Mouse (Mus musculus) hindbrain, postnatal 0 days (tissue): ENCODE measurements around the gene Fmn2. TPM values are rescaled to one million over a fixed set of nuclear protein-coding genes. Genes with fewer than 3 reads are reported as not detected.

Experiments used
- ATAC-seq: fragments of 200-750 bp; cut with Nextera tagmentation; 2 replicates; pipeline ENCODE4 v1.8.0; 2017; ENCODE audit warnings: mild to moderate bottlenecking, moderate TSS enrichment, moderate library complexity
- DNase-seq: peaks from one replicate; pipeline ENCODE4 v3.0.0-alpha.2; 2015; ENCODE audit warnings: low spot score
- H3K27ac ChIP-seq: fragments of 300-500 bp; sonication (generic); 2 replicates; pipeline ENCODE4 v1.5.1; 2014; ENCODE audit warnings: mild to moderate bottlenecking
- H3K27me3 ChIP-seq: fragments of 300-500 bp; sonication (generic); 2 replicates; pipeline ENCODE4 v1.6.1; 2014; ENCODE audit warnings: low read length, mixed read lengths; ENCODE audit not compliant: insufficient read depth
- H3K36me3 ChIP-seq: fragments of 300-500 bp; sonication (generic); 2 replicates; pipeline ENCODE4 v1.6.1; 2014; ENCODE audit warnings: low read length, mixed read lengths; ENCODE audit not compliant: insufficient read depth
- H3K4me1 ChIP-seq: fragments of 300-500 bp; sonication (generic); 2 replicates; pipeline ENCODE4 v1.6.1; 2014; ENCODE audit warnings: antibody characterized with exemption, low read length, mixed read lengths; ENCODE audit not compliant: insufficient read depth
- H3K4me2 ChIP-seq: fragments of 300-500 bp; sonication (generic); 2 replicates; pipeline ENCODE4 v1.6.1; 2014; ENCODE audit warnings: low read depth, mild to moderate bottlenecking, low read length, moderate library complexity, mixed read lengths
- H3K4me3 ChIP-seq: fragments of 300-500 bp; sonication (generic); 2 replicates; pipeline ENCODE4 v1.5.1; 2014; ENCODE audit warnings: low read length
- H3K9ac ChIP-seq: fragments of 300-500 bp; sonication (generic); replicated peaks from 2 replicates; pipeline ENCODE4 v1.6.1; 2014; ENCODE audit warnings: mild to moderate bottlenecking, low read length, moderate library complexity, mixed read lengths
- H3K9me3 ChIP-seq: fragments of 300-500 bp; sonication (generic); 2 replicates; pipeline ENCODE4 v1.6.1; 2016; ENCODE audit warnings: low read length, mixed read lengths
- CTCF ChIP-seq: IDR thresholded peaks from 2 replicates; pipeline ENCODE4 v1.5.1; 2016; ENCODE audit warnings: antibody characterized with exemption, control low read depth, low read depth
- WGBS: fragments of 180-500 bp; shearing (Covaris S2); extraction: QIAGEN DNeasy Blood & Tissue Kit; methylation state at CpG from one replicate; pipeline ENCODE4 v1.1.7; 2014; 5-methylcytosine and 5-hydroxymethylcytosine counted together
- polyA plus RNA-seq: library from polyadenylated mRNA; unstranded; fragments of >200 nt; fragmentation: Nextera tagmentation; extraction: Ambion mirVana; gene quantifications from 2 replicates; pipeline ENCODE4 v1.2.1, GENCODE M21; 2015
- total RNA-seq: library from RNA; depleted of rRNA; stranded (reverse); fragments of >200 nt; gene quantifications from 2 replicates; pipeline ENCODE4 v1.2.3, GENCODE M21; 2014

Gene Fmn2
- total and polyA plus RNA-seq, 2 experiments from 2014 or later = 7.8 to 20.8 TPM

- H3K4me3 ChIP-seq = no peak overlapping the region
- no peak overlapping the region for H3K9ac ChIP-seq
- H3K9me3 ChIP-seq = no peaks in the 10 kb centered on the region
- H3K36me3 ChIP-seq = no peaks in the 10 kb centered on the region
- H3K4me1 ChIP-seq = peaks cover 7% of the 10 kb centered on the region; the same call in 1 of the 2 replicates
- no peak for TF ChIP-seq CTCF
- ATAC-seq (no peak), DNase-seq (no peak)
- no peaks in the 10 kb centered on the region for H3K27me3 ChIP-seq
- WGBS = 21% methylated on average over 1 of the region's 1 CpGs
- no peak overlapping the region for H3K27ac ChIP-seq
- H3K4me2 ChIP-seq = peak overlapping the region; percentile 92
Observed at GRCm38 (mm10) chr1:174501011-174501410, 614 bp upstream of the Fmn2 start.

GRCm38 (mm10) chr1:174502031-174502845, 613 bp downstream of the Fmn2 start:
- Histone ChIP-seq H3K4me3 (peak overlapping the region; percentile 87), H3K27ac (peak overlapping the region; percentile 93), H3K9me3 (no peaks in the 10 kb centered on the region), H3K4me1 (peaks cover 19% of the 10 kb centered on the region), H3K27me3 (no peaks in the 10 kb centered on the region), H3K4me2 (peak overlapping the region; percentile 92), H3K9ac (peak overlapping the region; percentile 88), H3K36me3 (no peaks in the 10 kb centered on the region)
- TF ChIP-seq CTCF = peak; percentile 60
- DNase-seq (peak; percentile 77), ATAC-seq (peak; percentile 64)
- WGBS = 0% methylated on average over 39 of the region's 40 CpGs

GRCm38 (mm10) chr1:174502846-174503745, 1.5 kb downstream of the Fmn2 start:
- H3K27ac ChIP-seq = peak overlapping the region; percentile 93
- H3K4me2 ChIP-seq = peak overlapping the region; percentile 92
- H3K27me3 ChIP-seq = no peaks in the 10 kb centered on the region
- peak overlapping the region; percentile 87 for H3K4me3 ChIP-seq
- under 1% methylated on average over 51 of the region's 53 CpGs for WGBS
- H3K4me1 ChIP-seq = peaks cover 21% of the 10 kb centered on the region
- ATAC-seq = peak; percentile 63
- H3K9ac ChIP-seq = peak overlapping the region; percentile 88
- no peaks in the 10 kb centered on the region for H3K9me3 ChIP-seq
- TF ChIP-seq CTCF = peak; percentile 20; the same call in 1 of the 2 replicates
- DNase-seq = peak; percentile 83
- H3K36me3 ChIP-seq = no peaks in the 10 kb centered on the region

- Histone ChIP-seq H3K27me3 (no peaks in the 10 kb centered on the region), H3K9ac (no peak overlapping the region), H3K9me3 (no peaks in the 10 kb centered on the region), H3K4me3 (no peak overlapping the region), H3K27ac (no peak overlapping the region), H3K4me2 (no peak overlapping the region), H3K4me1 (peaks cover 21% of the 10 kb centered on the region), H3K36me3 (no peaks in the 10 kb centered on the region)
- DNase-seq = peak; percentile 25
- ATAC-seq = no peak
- no peak for TF ChIP-seq CTCF
- 50% methylated on average over 13 of the region's 13 CpGs for WGBS
Observed at GRCm38 (mm10) chr1:174508571-174509110, 7.0 kb downstream of the Fmn2 start.

- Histone ChIP-seq H3K4me3 (no peak overlapping the region), H3K9me3 (no peaks in the 10 kb centered on the region), H3K4me2 (no peak overlapping the region), H3K27me3 (no peaks in the 10 kb centered on the region), H3K27ac (no peak overlapping the region), H3K9ac (no peak overlapping the region), H3K36me3 (no peaks in the 10 kb centered on the region), H3K4me1 (no peaks in the 10 kb centered on the region)
- no peak for TF ChIP-seq CTCF
- no peak for DNase-seq
- no peak for ATAC-seq
- 90% methylated on average over 7 of the region's 7 CpGs for WGBS
Observed at GRCm38 (mm10) chr1:174513419-174513818, 11.8 kb downstream of the Fmn2 start.

GRCm38 (mm10) chr1:174521976-174522770, 20.5 kb downstream of the Fmn2 start:
- H3K4me2 ChIP-seq = no peak overlapping the region
- H3K4me1 ChIP-seq = peaks cover 13% of the 10 kb centered on the region
- no peaks in the 10 kb centered on the region for H3K36me3 ChIP-seq
- H3K27me3 ChIP-seq = no peaks in the 10 kb centered on the region
- H3K4me3 ChIP-seq = no peak overlapping the region
- TF ChIP-seq CTCF = no peak
- DNase-seq (peak; percentile 66), ATAC-seq (peak; percentile 93)
- H3K9me3 ChIP-seq = no peaks in the 10 kb centered on the region
- H3K27ac ChIP-seq = peak overlapping the region; percentile 80
- WGBS = 61% methylated on average over 5 of the region's 5 CpGs
- no peak overlapping the region for H3K9ac ChIP-seq
